Mouse (Mus musculus) cerebellum, adult 9-10 months (tissue): ENCODE data around the gene Nr1h3.

Experiments used
- DNase-seq: peaks from one replicate; pipeline ENCODE4 v3.0.0; 2022

Gene Nr1h3

DNA sequence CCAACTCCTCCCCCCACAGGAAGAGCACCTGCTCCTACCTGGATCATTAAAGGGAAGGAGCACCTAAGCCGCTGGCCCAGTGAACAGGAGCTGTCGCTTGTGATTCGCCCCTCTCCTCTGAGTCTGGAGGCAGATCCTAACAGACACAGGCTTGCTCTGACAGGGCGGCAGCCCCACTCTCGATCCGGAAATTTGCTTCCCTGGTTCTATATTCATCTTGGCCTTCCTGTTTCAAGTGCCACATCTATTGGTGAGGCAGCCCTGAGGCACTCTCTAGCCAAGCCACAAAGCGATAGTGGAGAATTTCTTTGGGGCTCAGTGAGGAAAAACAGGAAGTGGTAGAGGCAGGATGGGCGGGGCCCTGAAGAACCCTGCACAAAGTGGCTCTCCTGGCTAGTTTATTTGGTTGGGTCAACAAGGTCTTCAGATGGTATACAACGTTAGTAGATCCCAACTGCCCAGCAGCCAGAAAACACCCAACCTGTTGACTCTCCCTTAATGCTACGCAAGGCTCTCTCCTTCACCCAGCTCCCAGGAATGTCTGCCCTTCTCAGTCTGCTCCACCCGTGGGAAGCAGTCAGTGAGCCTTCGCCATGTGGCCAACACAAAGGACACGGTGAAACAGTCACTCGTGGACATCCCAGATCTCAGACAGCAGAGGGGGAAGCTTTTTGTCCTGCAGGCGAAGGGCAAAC lies 18.8 kb downstream of the Nr1h3 start, which contains the start of gene Madd:
TSS of gene Madd (minus strand) at position 127 of the 695 bp plus-strand sequence.
- DNase-seq: peak; percentile 63

DNA sequence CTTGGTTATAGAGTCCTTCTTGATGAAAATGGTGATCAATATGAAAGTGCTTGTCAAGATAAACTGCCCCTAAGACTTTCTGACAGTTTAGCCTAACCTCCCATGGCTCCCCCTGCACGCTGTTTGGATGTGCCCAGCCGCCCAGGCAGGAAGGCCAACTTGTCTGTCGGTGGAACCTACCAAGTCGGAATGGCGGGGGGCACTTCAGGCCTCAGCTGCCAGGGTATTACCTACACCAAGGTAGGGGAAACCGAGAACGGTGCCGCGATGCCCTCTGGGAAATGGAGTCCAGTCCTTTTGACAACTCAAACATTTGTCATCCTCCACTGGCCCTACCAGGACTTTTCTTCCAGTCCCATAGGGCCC lies 19.5 kb downstream of the Nr1h3 start:
- DNase-seq: peak; percentile 100

DNA sequence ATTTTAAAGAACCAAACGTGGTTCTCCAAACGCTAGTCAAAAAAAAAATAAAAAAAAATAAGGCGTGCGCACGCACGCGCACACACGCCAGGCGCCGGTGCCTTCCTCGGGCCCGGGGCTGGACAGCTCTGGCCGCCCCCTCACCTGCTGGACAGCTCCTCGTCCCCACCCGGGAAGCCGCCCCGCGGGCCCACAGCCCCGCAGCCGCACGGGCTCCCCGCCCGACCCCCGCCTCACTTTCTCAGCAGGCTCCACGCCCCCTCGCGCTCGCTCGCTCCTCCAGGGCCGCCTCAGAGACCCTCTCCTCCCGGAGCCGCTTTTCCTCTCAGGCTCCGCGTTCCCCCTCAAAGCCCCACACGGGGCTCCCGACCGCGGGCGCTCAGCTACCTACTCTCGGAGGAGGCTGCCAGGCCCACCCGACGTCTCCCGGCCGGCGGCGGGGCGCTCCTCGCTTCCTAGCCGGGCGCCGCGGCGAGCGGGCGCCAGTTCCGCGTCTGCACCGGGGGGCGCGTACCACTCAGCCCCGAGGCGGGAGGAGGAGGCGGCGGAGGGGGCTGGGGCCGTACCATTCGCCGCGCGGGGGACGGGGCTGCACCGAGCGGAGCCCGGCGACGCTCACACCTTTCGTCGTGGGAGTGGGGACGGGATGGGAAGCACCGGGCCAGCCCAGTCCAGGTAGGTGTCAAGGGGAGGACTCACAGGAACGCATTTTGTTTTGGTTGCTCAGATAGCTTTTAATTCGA lies 20.1 kb downstream of the Nr1h3 start:
- no peak for DNase-seq

DNA sequence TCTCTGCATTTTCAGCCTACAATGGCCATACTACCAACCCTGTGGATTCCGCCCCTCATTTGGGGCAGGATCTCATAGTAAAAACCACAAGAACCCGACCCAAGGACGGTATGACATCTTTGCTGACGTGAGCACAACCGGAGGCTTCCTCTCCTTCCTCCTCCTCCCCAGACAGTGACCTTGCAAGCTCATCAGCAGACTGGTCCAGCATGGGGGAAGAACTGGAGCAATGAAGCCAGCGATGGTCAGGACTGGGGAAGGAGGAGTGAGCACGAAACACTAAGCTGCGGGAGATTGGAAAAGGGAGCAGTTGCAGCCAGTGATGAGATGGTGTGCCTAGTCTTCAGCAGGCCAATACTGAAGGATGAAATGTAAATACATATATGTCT lies 20.6 kb downstream of the Nr1h3 start:
- peak; percentile 81 for DNase-seq

DNA sequence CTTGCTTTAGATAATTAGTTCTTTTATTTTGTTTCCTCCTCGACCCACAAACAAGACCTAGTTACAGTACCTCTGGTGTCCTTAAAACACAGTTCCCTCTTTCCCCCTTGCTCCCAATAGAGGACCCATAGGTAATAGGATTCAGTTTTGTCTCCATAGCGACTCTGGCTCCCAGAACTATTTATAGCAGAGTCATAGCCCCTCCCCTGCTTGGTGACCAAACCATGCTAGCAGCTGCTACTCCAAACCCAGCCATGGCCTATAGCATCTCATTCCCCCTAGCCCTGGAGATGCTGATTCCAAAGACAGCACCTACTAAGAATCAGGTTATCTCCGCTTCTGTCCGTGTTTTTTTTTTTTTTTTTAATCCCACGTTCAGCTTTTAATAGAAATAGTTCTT lies 21.9 kb downstream of the Nr1h3 start:
- peak; percentile 72 for DNase-seq

DNA sequence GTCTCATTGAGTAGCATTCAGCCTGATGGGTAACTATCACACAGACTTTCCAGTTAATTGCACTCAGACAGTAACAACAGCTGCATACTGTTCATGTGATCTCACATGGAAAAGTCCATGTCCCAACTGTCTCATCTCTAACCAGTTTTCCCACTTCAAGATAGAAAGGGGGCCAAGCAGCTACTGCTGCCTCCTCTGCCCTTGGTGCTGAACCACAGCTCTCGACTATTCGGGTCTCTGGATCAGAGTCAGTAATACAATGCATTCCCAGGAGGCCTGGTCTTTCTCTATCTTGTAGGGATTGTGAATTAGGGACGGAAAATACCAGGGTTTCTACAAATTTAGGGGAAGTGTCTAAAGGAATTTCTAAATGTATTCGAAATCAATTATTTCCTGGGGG lies 22.8 kb downstream of the Nr1h3 start:
- DNase-seq: no peak

DNA sequence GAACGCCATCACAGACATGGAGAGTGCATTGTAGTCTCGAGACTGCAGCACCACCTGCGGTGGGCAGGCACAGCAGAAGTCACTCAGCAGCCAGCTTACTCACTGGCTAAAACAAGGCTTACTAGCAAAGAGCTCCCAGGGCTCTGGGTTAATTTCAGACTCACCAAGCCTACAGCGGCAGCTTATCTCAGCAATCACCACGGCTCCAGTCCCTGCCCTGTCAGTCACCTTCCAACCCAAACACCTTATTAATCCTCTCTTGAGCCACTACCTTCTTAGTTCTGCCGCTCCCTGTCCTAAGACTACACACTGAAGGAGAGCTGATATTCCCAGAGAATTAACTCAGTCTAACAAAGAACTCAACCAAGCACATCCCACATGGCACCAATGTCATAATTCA lies 26.4 kb downstream of the Nr1h3 start:
- DNase-seq: no peak

DNA sequence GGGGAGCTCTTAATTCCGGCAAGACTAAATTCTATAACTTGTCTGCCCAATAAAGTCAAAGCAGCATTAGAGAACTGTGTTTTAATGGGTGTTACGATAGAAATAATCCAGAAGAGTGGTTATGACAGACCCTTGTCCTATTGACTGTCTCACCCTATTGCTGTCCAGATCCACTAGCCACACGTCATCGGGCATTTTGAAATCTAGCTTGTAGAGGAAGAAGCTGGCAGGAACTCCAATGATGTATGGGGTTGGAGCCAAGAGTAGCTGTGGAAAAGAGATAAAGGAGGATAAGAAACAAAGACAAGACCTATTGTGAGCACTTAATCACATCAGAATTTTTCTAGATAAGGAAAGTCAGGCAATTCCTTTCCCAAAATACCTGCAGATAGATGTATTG lies 27.1 kb downstream of the Nr1h3 start:
- DNase-seq: no peak

DNA sequence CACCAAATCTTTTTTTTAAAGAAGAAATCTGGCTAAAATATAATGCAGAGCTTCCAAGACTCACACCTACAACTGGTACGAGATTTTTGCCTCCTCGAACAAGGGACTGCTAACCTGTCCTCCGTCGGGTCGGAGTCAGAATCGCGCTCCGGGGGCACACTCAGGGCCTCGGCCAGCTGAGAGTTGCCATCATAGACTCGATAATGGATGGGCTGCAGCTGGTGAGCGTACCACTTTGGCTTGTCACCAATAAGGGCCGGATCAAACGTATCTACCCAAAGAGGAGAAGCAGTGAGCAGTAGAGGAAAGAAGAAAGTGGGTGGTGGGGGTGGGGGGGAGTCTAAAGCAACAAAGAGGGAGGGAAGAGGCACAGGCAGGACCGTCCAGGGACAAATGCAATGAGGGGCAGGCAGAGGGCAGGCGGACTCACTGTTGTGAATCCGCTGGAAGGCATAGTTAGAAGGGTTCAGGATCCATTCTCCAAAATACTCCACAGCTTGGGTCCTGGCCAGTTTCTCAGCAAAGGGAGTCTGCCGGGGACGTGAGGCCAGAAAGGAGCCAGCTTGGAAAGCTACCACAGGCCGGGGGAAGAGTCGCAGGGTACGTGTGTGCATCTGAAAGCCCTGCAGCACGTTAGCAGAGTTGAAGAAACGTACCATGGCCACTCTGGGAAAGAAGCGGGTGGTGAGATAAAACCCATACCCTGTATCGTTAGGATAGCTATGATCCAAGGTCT lies 32.9 kb downstream of the Nr1h3 start:
- DNase-seq: no peak

DNA sequence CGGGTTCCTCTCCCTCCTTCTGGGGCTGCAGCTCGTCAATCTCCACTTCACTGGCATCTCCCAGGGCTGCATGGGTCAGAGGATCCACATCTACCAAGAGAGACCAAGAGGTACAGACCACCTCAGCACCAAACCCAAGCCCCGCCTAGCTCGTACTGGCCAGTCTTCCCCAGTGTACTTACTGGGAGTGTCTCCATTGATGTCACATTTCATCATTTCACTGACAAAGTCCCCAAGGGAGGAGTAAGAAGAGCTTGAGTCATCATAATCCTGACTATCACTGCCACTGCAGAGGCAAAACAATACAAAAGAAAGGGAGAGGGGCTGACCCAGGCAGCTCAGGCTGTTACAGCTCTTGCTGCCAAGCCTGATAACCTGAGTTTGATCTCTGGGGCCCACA lies 35.0 kb downstream of the Nr1h3 start:
- no peak for DNase-seq

DNA sequence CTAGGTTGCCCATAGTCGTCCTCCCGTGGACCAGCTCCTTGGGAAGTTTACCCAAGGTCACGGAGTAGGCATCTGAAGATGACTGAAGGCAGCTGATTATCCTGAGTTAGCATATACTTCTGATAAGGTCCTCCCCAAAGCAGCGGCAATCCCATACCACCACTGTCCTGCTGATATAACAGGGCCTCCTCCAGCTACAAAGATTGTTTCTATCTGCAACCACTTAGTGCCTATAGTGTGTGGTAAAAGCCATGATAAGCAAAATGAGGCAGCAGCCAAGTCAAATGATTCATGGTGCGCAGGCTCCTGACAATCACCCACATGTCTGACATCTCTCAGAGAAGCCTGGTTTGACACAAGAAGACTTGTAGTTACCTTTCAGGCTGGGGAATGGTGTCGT lies 37.6 kb downstream of the Nr1h3 start:
- no peak for DNase-seq

DNA sequence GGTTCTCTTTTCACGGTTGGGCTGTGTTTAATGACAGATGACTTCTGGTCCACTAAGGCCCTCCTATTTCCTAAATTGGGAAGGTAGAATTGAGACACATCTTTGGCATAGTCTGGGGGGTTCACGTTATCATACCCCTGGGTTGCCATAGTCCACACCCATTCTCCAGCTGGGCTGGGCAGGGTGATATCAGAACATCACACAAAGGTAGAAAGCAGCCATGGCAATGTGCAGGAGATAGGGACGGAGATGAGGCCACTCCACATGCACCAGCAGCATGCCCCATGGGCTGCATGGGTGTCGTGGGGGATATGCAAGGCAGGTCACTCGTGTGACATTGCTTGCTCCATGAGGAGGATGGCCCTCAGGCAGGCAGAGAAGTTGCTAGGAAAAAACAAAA lies 39.1 kb downstream of the Nr1h3 start:
- DNase-seq: no peak

DNA sequence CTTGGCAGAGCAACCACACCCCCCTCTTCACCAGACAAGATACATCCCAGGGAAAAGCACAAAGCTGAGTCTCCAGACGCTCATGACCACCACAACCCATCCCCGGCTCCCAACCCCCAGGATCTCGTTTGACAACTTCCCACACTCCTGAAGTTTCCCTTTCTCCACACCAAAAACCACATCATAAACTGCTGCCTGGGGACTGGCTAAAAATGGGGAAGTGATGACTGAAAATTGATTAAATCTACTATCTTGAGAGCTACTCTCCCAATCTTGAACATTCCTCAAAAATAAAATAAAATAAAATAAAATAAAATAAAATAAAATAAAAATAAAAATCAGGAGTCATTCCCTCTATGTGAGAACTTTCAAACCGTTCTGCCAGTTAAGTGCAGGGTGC lies 39.7 kb downstream of the Nr1h3 start:
- DNase-seq: no peak

DNA sequence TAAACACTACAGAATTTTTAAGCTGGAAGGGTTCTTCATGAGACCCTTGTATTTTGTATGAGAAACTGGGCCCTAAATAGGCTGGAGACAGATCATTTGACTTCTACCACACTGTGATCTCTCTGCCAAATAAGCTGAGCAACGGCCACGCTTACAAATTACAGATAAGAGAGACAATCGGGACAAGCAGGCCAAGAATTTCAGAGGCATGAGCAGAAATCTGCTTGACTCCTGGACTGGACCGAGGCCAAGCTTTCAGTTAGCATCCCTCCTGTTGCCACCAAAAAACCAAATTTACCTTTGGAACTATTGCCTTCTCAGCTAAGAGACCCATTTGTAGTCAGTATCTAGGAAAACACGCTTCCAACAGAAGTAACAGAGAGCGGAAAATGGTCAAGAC lies 42.0 kb downstream of the Nr1h3 start:
- DNase-seq: no peak

DNA sequence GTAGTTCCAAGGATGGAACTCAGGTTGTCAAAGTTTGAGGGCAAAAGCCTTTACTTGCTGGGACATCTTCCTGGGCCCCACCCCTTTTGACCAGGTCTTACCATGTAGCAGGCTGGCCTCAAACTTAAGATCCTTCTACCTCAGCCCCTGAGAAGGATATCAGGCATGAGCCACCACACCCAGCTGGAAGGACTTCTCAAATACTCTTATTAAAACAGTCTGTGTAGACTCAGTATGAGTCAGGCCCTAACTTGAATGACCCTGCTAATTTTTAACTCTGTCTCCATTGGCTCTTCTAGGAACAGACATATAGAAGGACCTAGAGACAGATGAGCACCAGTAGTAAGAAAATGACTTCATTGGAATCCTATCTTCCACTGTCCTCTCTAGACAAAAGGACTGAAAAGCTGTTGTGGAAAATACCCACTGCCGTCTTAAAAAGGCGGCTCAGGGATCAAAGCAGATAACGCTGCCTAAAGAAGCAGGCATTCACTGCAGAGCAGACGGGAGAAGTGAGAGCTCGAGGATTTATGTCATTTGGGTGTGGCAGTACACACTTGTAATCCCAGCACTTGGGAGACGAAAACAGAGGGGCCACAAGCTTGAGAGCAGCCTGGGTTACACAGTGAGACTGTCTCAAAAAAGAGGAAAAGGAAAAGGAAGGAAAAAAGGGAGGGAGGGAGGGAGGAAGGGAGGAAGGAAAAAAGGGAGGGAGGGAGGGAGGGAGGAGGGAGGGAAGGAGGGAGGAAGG lies 45.5 kb downstream of the Nr1h3 start:
- no peak for DNase-seq

DNA sequence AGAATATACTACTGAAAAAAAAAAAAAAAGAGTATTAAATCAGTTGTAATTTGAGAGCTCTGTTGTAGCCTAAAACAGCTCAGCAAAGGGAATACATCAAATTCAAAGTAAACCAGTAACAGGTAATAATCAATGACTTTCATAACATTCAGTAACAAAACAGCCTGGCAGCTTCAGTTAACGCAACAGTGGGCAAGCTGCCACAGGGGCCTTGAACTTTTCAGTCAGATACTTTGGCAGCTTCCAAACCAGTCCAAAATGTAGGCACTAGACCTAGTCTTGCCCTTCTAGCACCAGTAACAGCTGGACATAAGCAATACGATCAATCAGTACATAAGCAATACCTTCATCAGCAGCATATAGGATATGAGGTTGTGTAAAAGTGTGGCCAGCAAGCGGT lies 48.5 kb downstream of the Nr1h3 start:
- DNase-seq: no peak

DNA sequence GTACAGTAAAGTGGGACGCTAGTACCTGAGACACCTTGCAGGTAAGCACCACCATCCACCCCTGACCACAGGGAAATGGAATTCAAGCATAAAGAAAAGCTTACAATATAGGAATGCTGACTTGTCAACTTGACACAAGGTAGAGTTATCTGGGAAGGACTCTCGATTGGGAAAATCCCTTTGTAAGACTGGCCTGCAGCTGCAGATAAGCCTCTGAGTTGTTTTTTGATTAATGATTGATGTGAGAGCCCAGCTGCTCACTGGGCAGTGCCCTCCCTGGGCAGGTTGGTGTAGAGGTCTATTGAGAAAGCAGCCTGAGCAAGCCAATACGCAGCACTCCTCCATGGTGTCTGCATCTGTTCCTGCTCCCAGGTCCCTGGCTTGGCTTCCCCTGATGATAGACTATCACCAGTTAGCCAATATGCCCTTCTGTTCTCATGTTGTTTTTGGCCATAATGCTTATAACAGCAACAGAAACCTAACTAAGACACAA lies 49.7 kb downstream of the Nr1h3 start:
- DNase-seq: no peak

DNA sequence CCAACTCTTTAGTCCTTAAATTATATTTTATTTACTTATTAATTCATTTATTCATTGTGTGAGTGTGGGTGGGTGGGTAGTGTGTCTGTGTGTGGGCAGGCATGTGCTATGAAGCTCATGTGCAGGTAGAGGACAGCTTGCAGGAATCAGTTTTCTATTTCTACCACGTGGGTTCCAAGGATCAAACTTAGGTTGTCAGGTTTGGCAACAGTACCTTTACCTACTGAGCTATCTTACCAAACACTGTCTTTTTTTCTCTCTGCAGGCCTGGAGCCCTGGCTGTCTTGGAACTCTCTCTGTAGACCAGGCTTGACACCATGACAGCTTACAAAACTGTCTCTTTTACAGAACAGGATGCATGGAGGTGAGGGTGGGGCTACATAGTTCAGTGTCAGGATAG lies 51.3 kb downstream of the Nr1h3 start:
- no peak for DNase-seq

DNA sequence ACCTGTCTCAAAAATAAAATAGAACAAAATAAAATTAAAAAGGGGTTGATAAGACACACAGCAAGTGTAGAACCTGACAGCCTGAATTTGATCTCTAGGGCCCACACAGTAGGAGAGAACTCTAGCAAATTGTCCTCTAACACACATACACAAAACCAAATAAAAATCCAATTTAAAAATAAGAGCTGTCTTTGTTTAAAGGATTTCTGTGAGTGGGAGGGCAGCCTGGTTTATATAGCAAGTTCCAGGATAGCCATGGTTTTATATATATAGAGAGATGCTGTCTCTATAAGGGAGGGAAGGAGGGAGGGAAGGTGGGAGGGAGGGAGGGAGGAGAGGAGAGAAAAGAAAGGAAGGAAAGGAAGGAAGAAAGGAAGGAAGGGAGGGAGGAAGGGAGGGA lies 54.5 kb downstream of the Nr1h3 start:
- DNase-seq: no peak

DNA sequence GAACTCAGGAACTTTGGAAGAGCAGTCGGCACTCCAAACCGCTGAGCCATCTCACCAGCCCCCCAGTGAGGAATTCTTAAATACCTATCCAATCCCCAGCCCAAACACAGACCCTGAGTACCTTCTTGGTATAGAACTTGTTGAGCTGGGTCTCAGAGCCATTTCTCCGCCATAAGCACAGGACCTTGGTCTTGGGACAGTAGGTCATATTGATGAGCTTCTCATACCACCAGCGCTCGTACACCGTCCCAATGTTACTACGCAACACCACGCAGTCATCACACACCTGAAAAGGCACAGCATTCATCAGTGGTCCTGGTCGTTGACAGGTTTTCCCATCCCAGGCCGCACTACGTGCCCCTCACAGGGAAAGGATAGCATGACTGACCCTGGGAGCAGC lies 59.2 kb downstream of the Nr1h3 start:
- DNase-seq: no peak

DNA sequence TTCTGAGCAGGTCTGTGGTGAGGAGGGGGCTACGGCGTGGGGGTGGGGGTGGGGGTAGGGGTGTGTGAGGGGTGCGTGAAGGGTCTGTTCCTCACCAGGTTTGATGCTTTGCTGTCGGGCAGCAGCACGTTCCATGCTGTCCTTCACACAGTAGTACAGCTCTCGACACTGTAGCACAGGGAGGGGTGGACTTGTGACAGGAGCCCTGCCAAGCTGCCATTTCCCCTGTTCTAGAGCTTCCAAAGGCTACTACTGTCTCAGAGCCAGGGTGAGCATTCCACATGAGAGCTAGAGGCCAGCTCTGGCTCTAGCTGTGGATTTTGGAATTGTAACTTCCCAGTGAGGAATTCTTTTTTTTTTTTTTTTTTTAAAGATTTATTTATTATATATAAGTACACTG lies 59.7 kb downstream of the Nr1h3 start:
- DNase-seq: no peak

DNA sequence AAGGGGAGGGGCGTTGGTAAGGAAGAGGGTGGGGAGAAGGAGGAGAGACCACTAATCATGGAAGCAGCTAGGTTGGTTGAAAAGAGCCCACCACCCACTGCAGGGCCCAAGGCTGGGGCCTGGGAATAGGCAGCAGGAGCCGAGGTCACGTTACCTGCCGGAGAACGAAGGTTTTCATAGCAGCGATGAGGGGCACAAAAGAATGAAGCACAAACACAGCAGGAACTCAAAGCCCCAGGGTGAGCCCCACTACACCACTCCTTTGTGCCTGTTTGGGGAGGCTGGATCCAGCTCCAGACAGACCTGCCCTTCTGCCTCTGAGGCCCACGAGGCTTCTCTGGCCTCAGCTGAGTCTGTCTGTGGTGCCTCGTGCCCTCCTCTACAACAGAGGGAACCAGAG lies 62.9 kb downstream of the Nr1h3 start:
- DNase-seq: no peak

DNA sequence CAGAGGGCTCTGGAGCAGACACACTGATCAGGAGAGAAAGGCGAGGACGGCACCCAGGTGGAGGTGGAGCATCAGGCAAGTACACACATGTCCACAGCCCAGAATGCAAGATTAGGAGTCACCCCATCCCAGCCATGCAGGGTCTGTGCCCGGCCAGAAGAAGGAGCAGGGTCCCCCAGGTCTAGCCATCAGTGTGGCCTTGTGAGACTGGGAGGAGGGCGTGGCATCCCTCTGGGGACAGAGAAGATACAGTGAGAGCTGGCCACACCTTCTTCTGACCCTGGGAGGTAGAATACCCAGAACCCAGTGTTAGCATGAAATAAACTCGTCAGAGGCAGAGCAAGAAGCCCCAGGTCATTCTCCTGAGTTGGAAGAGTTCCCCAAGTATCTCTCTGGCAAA lies 63.3 kb downstream of the Nr1h3 start:
- no peak for DNase-seq
